Mouse (Mus musculus): ENCODE data around the gene Pla2g4b. TPM values are rescaled to one million over a fixed set of nuclear protein-coding genes. Genes with fewer than 3 reads are reported as not detected.

The Pla2g4b gene
- polyA plus RNA-seq, 1 experiment from 2014 or later, result 4.6 TPM

GRCm38 (mm10) chr2:120000882-120001584, 32.2 kb upstream of the Pla2g4b start:
- Histone ChIP-seq H3K4me1 (no peaks in the 10 kb centered on the region), H3K27ac (no peak overlapping the region), H3K4me2 (no peak overlapping the region), H3K27me3 (replicated peaks) (no peaks in the 10 kb centered on the region), H3K36me3 (replicated peaks) (no peaks in the 10 kb centered on the region), H3K4me3 (no peak overlapping the region), H3K9ac (no peak overlapping the region), H3K9me3 (no peaks in the 10 kb centered on the region)
- 93% methylated on average over 3 of the region's 3 CpGs for WGBS
- ATAC-seq (replicated peaks), result no peak

- Histone ChIP-seq H3K4me1 (no peaks in the 10 kb centered on the region), H3K4me2 (no peak overlapping the region), H3K4me3 (no peak overlapping the region), H3K9ac (no peak overlapping the region), H3K27ac (no peak overlapping the region), H3K36me3 (replicated peaks) (no peaks in the 10 kb centered on the region), H3K27me3 (replicated peaks) (no peaks in the 10 kb centered on the region), H3K9me3 (no peaks in the 10 kb centered on the region)
- 77% methylated on average over 4 of the region's 4 CpGs for WGBS
- ATAC-seq (replicated peaks), result no peak
Measured at GRCm38 (mm10) chr2:120001956-120002355, 31.3 kb upstream of the Pla2g4b start.

GRCm38 (mm10) chr2:120003970-120004369, 29.2 kb upstream of the Pla2g4b start:
- Histone ChIP-seq H3K4me1 (no peaks in the 10 kb centered on the region), H3K4me3 (no peak overlapping the region), H3K27me3 (replicated peaks) (no peaks in the 10 kb centered on the region), H3K4me2 (no peak overlapping the region), H3K9ac (no peak overlapping the region), H3K36me3 (replicated peaks) (no peaks in the 10 kb centered on the region), H3K9me3 (no peaks in the 10 kb centered on the region), H3K27ac (no peak overlapping the region)
- WGBS, result 80% methylated on average over 2 of the region's 2 CpGs
- no peak for ATAC-seq (replicated peaks)

GRCm38 (mm10) chr2:120006696-120007095, 26.5 kb upstream of the Pla2g4b start:
- H3K4me3 ChIP-seq, result no peak overlapping the region
- H3K4me2 ChIP-seq, result no peak overlapping the region
- no peaks in the 10 kb centered on the region for H3K36me3 ChIP-seq (replicated peaks)
- no peak overlapping the region for H3K9ac ChIP-seq
- no peak for ATAC-seq (replicated peaks)
- H3K27me3 ChIP-seq (replicated peaks), result no peaks in the 10 kb centered on the region
- H3K4me1 ChIP-seq, result no peaks in the 10 kb centered on the region
- WGBS, result 93% methylated on average over 7 of the region's 7 CpGs
- H3K9me3 ChIP-seq, result no peaks in the 10 kb centered on the region
- H3K27ac ChIP-seq, result no peak overlapping the region

- H3K4me3 ChIP-seq, result no peak overlapping the region
- H3K27ac ChIP-seq, result no peak overlapping the region
- H3K9me3 ChIP-seq, result no peaks in the 10 kb centered on the region
- no peak for ATAC-seq (replicated peaks)
- no peaks in the 10 kb centered on the region for H3K36me3 ChIP-seq (replicated peaks)
- 86% methylated on average over 4 of the region's 4 CpGs for WGBS
- no peaks in the 10 kb centered on the region for H3K27me3 ChIP-seq (replicated peaks)
- no peak overlapping the region for H3K4me2 ChIP-seq
- no peaks in the 10 kb centered on the region for H3K4me1 ChIP-seq
- no peak overlapping the region for H3K9ac ChIP-seq
Measured at GRCm38 (mm10) chr2:120007680-120008210, 25.5 kb upstream of the Pla2g4b start.

- H3K4me2 ChIP-seq, result no peak overlapping the region
- no peaks in the 10 kb centered on the region for H3K27me3 ChIP-seq (replicated peaks)
- H3K9me3 ChIP-seq, result no peaks in the 10 kb centered on the region
- no peaks in the 10 kb centered on the region for H3K36me3 ChIP-seq (replicated peaks)
- no peak overlapping the region for H3K4me3 ChIP-seq
- no peaks in the 10 kb centered on the region for H3K4me1 ChIP-seq
- no peak overlapping the region for H3K9ac ChIP-seq
- no peak overlapping the region for H3K27ac ChIP-seq
- 76% methylated on average over 4 of the region's 4 CpGs for WGBS
- ATAC-seq (replicated peaks), result no peak
Measured at GRCm38 (mm10) chr2:120008672-120009071, 24.5 kb upstream of the Pla2g4b start.

- Histone ChIP-seq H3K27me3 (replicated peaks) (no peaks in the 10 kb centered on the region), H3K9ac (no peak overlapping the region), H3K36me3 (replicated peaks) (0 out of 2 replicates have a peak, but pooled peaks cover 3% of the 10 kb centered on the region), H3K4me2 (no peak overlapping the region), H3K9me3 (no peaks in the 10 kb centered on the region), H3K4me1 (no peaks in the 10 kb centered on the region), H3K27ac (no peak overlapping the region), H3K4me3 (no peak overlapping the region)
- WGBS, result 77% methylated on average over 8 of the region's 8 CpGs
- no peak for ATAC-seq (replicated peaks)
Measured at GRCm38 (mm10) chr2:120011462-120012200, 21.6 kb upstream of the Pla2g4b start.

- Histone ChIP-seq H3K4me3 (no peak overlapping the region), H3K4me1 (no peaks in the 10 kb centered on the region), H3K9ac (no peak overlapping the region), H3K27ac (no peak overlapping the region), H3K9me3 (no peaks in the 10 kb centered on the region), H3K27me3 (replicated peaks) (no peaks in the 10 kb centered on the region), H3K4me2 (no peak overlapping the region), H3K36me3 (replicated peaks) (peaks cover 5% of the 10 kb centered on the region; the same call in 1 of the 2 replicates)
- ATAC-seq (replicated peaks), result no peak
- WGBS, result 90% methylated on average over 13 of the region's 13 CpGs
Measured at GRCm38 (mm10) chr2:120012924-120013323, 20.3 kb upstream of the Pla2g4b start.

- Histone ChIP-seq H3K36me3 (replicated peaks) (peaks cover 15% of the 10 kb centered on the region), H3K9ac (no peak overlapping the region)
- ATAC-seq (replicated peaks), result no peak
Measured at GRCm38 (mm10) chr2:120013831-120014486, 19.3 kb upstream of the Pla2g4b start.

GRCm38 (mm10) chr2:120015882-120016281, 17.3 kb upstream of the Pla2g4b start:
- ATAC-seq (replicated peaks), result no peak
- Histone ChIP-seq H3K9ac (no peak overlapping the region), H3K9me3 (no peaks in the 10 kb centered on the region), H3K36me3 (replicated peaks) (peaks cover 30% of the 10 kb centered on the region), H3K4me3 (no peak overlapping the region), H3K4me2 (no peak overlapping the region), H3K4me1 (no peaks in the 10 kb centered on the region), H3K27ac (no peak overlapping the region), H3K27me3 (replicated peaks) (no peaks in the 10 kb centered on the region)
- 95% methylated on average over 4 of the region's 4 CpGs for whole genome bisulfite sequencing

More at GRCm38 (mm10) chr2:120013831-120014486, 19.3 kb upstream of the Pla2g4b start:
- Histone ChIP-seq H3K4me2 (no peak overlapping the region), H3K4me1 (no peaks in the 10 kb centered on the region), H3K9me3 (no peaks in the 10 kb centered on the region), H3K27ac (no peak overlapping the region), H3K27me3 (replicated peaks) (no peaks in the 10 kb centered on the region), H3K4me3 (no peak overlapping the region)
- WGBS, result 97% methylated on average over 2 of the region's 2 CpGs

- Histone ChIP-seq H3K36me3 (replicated peaks) (peaks cover 44% of the 10 kb centered on the region), H3K9ac (no peak overlapping the region), H3K9me3 (no peaks in the 10 kb centered on the region), H3K27ac (no peak overlapping the region), H3K27me3 (replicated peaks) (no peaks in the 10 kb centered on the region), H3K4me1 (no peaks in the 10 kb centered on the region), H3K4me2 (no peak overlapping the region), H3K4me3 (no peak overlapping the region)
- ATAC-seq (replicated peaks), result no peak
- 93% methylated on average over 12 of the region's 12 CpGs for WGBS
Measured at GRCm38 (mm10) chr2:120017599-120017998, 15.6 kb upstream of the Pla2g4b start.

GRCm38 (mm10) chr2:120024337-120024736, 8.9 kb upstream of the Pla2g4b start:
- H3K4me2 ChIP-seq, result no peak overlapping the region
- H3K4me1 ChIP-seq, result peaks cover 21% of the 10 kb centered on the region
- H3K27ac ChIP-seq, result no peak overlapping the region
- no peaks in the 10 kb centered on the region for H3K9me3 ChIP-seq
- no peak overlapping the region for H3K4me3 ChIP-seq
- no peaks in the 10 kb centered on the region for H3K27me3 ChIP-seq (replicated peaks)
- no peak for ATAC-seq (replicated peaks)
- WGBS, result 91% methylated on average over 5 of the region's 5 CpGs
- peaks cover 50% of the 10 kb centered on the region for H3K36me3 ChIP-seq (replicated peaks)
- no peak overlapping the region for H3K9ac ChIP-seq
